Mouse (Mus musculus): ENCODE measurements at regions not wholly inside any gene's neighbourhood (a gene's known extent, or its start where the extent isn't known, plus 50 kb on each side); places are given as distances from the start of the nearest gene placed in this dataset.

DNA sequence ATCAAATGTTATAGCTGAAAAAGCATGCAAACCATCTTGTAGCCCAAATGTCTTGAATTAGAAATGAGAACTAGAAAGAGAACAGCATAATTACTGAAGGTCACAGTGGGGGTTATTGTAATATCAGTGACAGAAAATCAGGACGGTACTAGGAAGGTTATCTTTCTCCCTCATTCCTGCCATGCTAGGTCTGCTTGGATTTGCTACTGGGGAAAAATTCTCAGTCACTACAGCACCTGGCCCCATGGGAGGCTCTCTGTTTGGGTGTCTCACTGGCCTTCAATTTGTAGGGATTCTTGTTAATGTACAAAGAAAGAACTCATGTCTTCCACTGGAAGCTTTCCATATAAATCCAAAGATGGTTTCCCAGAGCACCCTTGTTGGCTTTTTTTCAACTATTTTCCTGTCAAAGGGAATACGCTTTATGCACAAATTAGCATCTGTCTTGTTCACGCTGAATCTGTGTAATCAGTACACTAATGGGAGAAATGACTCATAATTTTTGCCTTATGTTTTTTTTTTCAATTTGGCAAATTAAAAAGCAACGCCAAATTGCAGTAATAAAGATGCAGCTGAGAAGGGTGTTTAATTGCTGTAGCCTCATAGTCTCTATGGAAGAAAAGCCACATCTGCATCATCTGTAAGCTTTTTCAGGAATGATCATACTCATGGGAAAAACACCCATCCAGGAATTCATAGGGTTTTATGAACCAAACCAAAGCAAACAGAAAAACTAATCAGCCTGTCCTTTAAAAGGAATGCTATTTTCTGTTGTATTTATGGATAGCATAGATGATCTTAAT lies 290.2 kb upstream of the Arhgef26 start:
- DNase-seq, result no peak

DNA sequence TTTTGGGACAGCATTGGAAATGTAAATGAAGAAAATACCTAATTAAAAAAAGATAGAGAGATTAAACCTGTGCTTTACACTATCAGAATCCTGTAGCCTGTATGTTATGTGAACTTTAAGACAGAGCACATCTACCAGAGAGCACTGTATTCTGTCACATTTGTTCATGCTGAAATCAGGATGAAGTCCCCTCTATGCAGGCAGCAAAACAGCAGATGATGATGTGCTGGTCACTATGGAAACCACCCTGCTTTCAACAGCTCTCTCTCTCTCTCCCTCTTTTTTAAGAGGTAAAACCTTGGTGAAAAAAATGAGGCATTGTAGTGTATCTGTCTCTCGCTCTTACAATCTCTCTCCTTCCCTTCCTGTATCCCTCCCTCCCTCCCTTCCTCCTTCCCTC lies 283.9 kb upstream of the Arhgef26 start:
- DNase-seq, result no peak

DNA sequence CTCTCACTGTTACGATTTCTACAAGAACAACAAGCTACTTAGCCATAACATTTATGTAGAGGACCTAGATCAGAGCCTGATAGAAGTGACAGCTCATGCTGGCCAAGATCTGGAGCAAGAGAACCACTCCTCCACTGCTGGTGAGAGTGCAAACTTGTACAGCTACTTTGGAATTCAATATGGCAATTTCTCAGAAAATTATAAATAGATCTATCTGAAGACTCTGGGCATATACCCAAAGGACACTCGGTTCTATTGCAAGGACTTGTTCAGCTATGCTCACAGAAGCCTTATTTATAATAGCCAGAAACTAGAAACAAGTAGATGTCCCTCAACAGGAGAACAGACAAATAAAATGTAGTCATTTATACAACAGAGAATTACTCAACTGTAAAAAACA lies 259.6 kb upstream of the Arhgef26 start:
- no peak for DNase-seq

DNA sequence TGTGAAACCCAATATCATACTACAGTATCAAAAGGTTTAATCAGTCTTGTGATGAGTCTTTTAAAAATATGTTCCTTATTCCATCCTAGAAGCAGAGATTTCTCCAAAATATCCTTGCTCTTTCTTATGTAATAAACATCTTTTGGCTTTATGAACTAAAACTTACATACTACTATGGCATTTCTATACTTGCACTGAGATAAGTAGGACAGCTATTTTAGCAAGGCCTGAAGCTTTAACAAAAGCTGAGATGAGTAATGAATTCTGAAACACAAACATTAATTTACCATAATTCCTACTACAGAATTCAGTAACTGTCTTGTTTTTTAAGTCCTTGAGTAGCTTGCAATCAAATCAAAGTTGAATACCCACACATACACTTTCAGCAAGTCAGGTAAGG lies 252.6 kb upstream of the Arhgef26 start:
- no peak for DNase-seq

DNA sequence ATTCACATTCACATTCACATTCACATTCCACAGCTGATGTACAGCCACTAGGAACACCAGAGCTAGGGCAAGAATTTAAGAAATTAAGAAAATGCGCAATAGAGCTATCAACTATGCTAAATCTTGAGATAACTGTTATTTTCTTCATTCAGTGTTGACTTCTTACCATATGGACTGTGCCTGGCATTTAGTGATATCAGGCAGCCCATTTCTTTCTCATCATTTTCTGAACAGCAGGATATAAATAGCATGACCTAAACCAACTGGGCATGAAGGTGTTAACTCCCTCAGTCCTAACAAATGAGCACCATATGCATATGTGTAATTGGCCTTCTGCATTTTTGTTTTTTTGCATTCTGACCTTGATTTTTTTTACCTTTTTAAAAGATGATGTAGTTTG lies 250.9 kb upstream of the Arhgef26 start:
- no peak for DNase-seq

DNA sequence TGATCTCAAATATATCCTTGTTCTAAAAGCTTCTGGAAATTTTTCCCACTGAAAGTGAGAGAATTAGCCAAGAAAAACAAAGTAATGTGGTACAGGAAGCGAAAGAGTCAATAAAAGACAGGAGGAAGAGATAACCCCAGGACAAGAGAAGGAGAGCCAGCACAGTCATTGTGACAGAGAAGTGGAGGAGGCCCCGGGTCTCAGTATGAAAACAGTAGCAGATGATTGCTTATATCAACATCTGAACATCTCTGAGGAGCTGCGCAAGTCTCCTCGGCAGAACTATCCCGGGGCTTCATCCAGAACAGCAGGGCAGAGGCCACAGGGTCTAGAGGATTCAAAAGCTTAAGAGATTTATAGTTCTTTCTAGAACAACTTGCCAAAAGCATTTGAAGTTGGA lies 235.0 kb upstream of the Arhgef26 start:
- DNase-seq, result peak; percentile 31 to 48

DNA sequence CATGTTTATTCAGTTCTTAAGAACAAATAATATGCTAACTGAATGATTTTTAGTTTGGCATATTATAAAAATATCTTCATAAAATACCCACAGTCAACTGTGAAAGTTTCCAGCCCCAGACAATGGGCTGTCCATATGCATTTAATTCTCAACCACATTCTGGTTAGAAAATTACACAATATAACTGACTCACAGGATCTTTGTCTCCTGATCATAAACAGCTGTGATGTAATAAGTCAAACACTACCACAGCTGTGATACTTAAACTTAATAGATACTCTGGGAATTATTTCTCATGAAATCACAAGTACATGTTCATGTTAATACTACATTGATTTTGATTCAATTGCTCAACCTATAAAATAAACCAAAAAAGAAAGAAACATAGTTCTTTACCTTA lies 234.3 kb upstream of the Arhgef26 start:
- no peak for DNase-seq

DNA sequence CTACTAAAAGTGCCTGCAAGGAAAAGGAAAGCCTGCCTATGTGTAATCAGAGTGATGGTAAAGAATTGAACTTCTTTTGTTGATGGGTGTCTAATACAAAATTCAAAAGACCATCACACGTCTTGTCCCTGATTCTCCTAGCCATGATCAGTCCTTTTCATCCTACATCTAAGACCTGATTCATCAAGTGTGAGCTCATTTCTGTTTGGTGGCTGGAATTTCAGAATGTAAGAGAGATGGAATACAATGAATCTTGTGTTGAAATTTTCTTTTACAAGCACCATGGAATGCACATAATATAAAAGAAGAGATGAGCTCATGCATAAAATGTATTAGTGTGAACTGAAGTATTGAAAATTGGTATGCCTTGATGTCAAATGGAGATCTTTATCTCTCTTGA lies 233.6 kb upstream of the Arhgef26 start:
- no peak for DNase-seq

DNA sequence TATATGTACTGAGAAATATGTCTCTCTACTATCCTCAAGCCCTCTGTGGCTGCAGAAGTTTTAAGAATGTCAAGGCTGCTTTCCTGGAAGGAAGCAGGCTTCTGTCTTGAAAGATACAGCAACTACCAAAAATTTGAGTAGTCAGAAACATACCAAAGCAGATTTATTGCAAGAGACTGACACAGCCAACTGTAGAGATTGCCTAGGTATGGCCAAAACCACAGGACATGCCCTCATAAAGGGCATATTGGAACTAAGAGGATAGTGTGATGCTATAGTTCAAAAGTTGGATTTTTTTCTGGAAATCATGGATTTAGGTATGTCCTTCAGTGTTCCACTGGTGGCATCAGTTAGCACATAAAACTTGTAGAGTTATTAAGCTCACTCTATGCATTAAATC lies 230.8 kb upstream of the Arhgef26 start:
- no peak for DNase-seq

Measured in kidney, postnatal 36 days (tissue).